Mouse (Mus musculus) cerebellum, postnatal 4 days (tissue): ENCODE data around the gene Dpp9.
"Not testable (repeated sequence)": the region's sequence is repeated elsewhere in the genome, so short reads cannot be mapped to it uniquely, and the experiment has no call there.

Experiments
- DNase-seq, 2 experiments: peaks; one replicate each; pipeline ENCODE4 v3.0.0; 2022; ENCODE audit warnings: low spot score in 2 of 2, mixed read lengths in 1 of 2

The Dpp9 gene

DNA sequence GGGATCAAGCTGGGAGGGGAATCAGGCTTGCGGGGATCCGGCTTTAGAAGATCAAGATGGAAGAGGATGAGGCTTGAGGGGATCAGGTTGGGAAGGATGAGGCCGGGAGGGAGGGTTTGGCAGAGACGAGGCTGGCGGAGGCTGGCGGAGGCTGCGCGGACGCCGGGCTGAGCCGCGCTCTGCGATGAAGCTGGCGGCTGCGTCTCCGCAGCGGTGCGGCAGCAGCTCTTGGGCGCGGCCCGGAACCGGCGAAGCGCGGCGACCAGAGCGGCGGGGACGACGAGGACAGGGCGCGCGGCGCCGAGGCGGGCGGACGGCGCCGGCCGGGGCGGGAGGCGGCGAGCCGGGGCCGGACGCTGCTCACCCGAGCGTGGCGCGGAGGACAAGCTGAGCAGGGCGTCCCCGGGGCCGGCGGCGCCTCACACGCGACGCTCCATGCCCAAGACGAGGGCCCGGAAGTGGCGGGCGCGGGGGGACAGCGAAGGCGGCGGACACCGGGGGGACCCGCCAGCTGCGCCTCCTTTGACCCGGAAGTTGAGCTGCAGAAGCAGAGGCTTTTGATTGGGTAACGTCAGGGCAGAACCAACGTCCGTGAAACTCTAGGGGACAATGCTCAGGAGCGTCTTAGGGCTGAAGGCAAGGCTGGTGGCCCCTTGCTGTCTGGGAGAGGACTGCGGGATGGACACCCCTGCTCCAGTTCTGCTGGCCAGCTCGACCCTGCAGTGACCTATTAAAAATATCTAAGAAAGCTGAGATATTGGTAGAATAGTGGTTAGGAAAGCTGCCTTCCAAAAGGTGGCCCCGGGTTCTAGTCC, at the start of gene Dpp9:
Gene Dpp9, minus strand, starts transcription at position 529 of the 815 bp plus-strand sequence.
- peak; percentile 70 to 86 for DNase-seq

DNA sequence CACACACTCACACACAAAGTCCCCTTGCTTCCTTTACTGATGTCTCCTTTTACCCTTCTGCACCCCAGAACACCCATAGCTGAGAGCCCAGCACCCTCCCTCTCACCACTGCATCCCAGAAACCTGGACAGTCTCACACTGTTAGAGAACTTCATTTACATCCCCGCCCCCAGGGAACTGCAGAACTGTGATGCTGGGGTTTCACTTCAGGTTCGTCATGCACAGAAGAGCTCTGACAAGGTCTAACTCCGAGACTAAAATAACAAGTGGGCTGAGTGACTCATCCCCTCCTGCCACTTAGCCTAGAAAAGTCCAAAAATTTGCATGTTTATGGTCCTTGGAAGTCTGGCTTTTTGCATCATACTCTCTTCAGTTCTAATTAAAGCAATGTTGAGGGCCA, 47.6 kb upstream of the Dpp9 start:
- DNase-seq: no peak

DNA sequence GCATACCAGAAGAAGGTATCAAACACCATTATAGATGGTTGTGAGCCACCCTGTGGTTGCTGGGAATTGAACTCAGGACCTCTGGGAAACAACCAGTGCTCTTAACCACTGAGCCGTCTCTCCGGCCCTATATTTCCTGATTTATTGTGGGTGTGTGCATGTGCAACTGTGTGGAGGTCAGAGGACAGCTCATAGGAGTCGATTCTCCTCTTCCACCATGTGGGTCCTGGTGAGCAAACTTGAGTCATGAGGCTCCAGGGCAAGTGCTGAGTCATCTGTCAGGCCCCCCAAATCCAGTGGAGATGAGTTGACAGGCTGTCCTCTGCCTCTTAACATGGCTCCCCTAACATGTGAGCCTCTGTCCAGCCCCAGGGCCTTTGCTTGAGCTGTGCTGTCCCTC, 47.2 kb upstream of the Dpp9 start:
- DNase-seq: no peak

DNA sequence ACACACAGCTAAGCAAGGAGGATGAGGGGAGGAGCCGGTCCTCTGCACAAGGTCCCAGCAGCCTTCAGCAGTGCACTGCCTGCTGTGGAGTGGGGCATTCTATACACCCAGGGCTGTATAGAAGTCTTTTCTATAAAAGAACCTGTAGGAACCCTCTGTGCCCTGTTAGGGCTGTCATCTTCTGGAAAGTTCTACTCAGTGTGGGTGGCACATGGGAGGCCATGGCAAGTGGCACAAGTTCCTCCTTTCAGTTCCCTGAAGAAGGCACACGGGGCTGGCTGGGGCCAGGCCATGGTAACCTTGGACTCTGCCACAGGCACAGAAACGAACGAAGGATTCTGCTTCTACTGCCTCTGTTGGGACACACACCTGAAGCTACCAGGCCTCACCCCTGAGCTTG, 46.3 kb upstream of the Dpp9 start:
- no peak for DNase-seq

DNA sequence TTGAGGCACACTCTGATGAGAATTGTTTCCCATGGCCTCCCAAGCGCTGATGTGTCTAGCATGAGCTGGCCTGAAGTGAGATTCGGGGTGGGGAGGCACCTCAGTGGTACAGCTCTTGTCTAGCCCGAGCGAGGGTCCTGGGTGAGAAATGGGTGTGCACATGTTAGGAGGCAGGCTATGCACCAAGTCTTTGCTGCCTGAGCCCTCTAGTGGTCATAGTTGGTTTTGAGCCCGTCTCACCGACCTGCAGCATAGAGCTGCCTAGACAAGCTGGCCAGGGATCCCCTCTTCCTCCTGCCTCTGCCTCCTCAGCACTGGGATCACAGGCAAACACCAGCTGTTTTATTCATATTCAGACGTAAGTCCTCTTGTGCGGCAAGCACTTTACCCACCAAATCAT, 45.3 kb upstream of the Dpp9 start:
- DNase-seq: peak in 1 of 2 experiments; percentile 78

DNA sequence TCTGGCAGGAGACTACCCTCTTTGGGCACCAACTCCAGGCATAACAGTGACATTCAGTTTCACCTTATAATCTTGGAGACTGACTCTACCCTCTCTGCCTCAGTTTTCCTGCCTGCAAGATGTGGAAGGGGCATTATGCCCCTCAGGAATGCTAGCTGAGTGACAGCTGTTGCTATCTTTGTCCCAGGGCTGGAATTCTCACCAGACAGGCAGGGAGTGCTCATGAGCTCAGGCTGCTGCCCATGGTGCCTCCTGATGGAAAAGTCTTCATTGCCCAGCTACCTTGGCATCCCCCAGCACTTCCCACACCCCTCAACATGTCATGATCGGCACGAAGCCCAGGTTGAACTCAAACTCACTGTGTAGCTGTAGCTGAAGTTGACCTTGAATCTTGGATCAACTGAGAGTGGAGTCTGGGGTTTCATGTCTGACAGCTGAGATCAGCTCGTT, 44.0 kb upstream of the Dpp9 start:
- no peak for DNase-seq

DNA sequence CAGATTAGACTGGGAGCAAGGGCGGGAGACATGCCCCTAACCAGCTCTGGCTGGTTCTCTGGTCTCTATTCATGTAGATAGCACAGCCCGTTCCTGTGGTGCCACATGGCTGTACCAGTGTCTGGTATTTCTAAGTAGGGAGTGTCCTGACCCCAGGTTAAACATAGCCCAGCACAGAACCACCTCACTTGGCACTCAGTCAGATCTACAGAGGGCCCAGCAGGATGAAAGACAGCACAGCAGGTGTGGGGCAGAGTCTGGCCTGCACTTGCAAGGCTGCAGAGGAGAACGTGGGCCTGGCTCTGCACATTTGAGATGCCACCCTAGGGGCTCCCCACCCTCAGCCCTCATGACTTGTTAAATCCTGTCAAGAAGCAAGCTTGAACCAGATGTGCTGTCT, 42.5 kb upstream of the Dpp9 start:
- no peak for DNase-seq

DNA sequence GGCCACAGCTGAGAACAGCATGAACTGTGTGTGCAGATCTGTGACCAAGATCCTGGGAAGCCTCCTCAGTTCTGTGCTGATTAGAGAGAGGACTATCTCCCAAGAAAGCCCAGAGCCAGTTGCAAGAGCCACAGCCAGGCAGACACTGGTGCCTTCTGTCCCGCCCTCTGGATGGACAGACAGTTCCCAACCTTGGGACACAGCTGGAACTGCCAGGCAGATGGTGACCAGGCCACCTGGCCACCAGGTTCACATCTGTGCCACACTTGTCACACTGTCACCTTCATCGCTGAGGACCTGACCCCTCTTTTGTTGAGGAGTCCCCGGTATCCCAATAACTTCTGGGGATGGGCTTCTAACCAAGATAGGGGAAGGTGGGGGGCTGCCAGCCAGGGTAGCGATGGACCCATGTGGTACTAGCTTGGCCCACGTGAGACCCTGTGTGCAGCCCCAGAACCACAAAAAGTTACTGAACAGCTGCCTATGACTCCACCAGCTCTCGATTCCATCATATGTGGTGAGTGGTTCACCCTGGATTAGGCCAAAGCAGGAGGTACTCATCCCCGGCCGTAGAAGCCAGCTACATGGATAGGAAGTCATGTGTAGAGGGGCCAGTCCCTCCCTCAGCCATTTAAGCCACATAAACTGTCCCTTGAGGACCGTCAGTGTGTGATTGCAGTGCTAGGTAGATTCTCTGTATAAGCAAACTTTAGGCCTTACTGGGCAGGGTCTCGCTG, 40.8 kb upstream of the Dpp9 start:
- DNase-seq: no peak

DNA sequence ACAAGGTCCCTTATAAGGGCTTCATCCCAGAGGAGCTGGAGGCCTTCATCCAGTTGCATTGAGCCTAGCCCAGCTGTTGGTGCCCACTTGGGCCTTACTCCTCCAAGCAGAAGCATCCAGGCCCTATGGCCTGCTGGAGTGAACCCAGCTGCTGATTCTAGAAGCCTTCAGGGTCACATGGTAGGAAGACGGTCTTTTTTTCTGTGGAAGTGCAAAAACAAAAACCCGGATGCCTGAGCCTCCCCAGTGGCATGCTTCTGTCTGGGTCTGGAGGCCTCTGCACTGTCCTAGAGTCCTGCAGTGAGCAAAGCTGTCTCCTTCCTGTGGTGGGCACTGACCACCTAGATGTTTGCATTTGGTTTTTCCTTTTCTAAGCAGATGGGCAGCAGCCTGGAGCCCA, 40.1 kb upstream of the Dpp9 start:
- not testable (repeated sequence) for DNase-seq

DNA sequence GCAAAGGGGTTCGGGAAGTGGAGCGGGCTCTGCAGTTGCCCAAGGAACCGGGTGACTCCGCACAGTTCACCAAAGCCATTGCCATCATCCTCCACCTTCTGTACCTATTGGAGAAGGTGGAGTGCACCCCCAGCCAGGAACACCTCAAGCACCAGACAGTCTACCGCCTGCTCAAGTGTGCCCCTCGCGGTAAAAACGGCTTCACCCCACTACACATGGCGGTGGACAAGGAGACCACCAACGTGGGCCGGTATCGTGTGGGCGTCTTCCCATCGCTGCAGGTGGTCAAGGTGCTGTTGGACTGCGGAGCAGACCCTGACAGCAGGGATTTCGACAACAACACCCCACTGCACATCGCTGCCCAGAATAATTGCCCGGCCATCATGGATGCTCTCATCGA, 39.6 kb upstream of the Dpp9 start:
- not testable (repeated sequence) for DNase-seq

DNA sequence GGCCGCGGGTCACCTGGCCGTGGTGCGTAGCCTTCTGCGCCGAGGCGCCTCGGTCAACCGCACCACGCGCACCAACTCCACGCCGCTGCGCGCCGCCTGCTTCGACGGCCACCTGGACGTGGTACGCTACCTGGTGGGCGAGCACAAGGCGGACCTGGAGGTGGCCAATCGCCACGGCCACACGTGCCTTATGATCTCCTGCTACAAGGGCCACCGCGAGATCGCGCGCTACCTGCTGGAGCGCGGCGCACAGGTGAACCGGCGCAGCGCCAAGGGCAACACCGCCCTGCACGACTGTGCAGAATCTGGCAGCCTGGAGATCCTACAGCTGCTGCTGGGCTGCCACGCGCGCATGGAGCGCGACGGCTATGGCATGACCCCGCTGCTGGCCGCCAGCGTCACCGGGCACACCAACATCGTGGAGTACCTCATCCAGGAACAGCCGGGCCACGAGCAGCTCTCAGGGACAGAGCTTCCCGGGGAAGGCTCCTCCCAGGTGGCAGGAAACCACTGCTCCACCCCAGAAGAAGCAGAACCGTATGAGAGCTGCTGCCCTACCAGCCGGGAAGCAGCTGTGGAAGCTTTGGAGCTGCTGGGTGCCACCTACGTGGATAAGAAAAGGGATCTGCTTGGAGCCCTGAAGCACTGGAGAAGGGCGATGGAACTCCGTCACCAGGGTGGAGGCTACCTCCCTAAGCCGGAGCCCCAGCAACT, 38.6 kb upstream of the Dpp9 start:
- peak in 1 of 2 experiments; percentile 30 for DNase-seq

DNA sequence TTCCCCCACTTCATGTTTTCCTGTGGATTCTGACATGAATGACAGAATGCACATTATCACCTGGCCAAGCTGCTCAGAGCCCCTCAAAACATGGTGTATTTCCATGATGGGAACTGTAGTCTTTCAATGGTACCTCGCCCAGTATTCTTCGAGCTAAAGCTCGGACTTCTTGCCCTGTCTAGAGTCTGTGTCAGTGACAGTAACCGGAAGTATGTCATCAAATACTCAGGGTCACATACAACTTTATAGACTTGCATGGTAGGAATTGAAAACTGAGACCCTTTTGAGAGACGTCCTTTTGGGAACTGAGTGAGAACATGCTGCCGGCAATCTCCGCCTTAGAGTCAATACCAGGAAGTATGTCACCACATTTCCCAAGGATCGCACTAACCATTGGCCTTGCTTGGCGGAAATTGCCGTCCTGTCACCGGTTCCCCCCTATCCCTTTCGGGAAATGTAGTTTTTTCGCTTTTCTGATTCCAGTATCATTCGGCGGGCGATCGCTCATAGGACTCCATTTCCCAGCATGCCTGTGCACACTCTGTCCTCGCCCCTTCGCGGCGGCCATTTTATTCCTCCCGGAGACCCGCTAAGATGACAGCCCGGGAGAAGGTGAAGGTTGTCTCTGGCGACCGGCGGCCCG, 37.7 kb upstream of the Dpp9 start, which contains the start of gene Fem1a:
Gene Fem1a, plus strand, starts transcription at position 572 of the 643 bp plus-strand sequence.
- peak; percentile 69 to 86 for DNase-seq

DNA sequence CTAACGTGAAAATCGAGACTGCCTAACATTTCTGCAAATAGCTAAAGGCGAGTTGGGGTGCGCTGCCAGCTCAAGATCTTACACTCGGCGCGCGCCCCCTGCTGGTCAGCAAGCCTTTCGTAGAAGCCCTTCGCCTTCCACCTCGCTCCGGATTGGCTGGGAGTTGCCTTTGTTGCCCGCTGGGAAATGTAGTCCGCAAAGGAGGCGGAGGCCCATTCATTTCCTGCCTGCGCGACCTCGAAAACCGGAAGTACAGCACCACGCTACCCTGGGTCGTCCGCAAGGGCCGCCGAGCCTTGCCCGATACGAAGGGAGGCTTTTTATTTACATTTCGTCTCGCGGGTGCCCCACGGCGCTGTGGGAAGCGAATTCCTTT, 37.1 kb upstream of the Dpp9 start:
- peak; percentile 98 to 99 for DNase-seq

DNA sequence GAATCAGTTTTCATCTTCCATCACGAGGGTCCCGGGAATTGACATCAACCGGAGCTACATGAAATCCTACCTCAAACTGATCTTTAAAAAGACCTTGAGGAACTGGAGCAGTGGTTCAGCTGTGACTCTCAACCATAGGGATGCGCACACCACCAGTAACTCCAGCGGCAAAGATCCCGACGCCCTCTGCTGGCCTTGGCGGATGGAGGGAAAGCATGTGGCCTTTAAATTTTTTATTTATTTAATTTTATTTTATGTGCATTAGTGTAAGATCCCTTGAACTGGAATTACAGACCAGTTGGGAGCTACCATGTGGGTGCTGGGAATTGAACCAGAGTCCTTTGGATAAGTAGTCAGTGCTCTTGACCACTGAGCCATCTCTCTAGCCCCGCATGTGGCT, 36.7 kb upstream of the Dpp9 start:
- peak in 1 of 2 experiments; percentile 70 for DNase-seq

DNA sequence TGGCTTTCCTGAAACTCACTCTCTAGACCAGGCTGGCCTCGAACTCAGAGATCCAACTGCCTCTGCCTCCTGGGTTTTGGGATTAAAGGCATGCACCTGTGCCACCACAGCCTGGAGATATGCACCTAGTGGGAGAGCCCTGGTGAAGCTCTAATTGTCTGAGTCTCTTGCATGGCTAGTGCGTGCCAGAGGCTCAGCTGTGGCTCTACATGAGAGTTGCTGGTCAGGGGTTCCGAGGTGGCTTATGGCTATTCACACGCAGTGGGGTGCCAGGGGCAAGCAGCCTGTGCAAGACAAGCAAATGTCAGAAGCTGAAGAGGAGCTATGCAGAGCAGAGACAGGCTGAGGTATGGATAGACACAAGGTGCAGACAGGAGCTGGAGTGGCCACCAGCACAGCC, 36.0 kb upstream of the Dpp9 start:
- no peak for DNase-seq

DNA sequence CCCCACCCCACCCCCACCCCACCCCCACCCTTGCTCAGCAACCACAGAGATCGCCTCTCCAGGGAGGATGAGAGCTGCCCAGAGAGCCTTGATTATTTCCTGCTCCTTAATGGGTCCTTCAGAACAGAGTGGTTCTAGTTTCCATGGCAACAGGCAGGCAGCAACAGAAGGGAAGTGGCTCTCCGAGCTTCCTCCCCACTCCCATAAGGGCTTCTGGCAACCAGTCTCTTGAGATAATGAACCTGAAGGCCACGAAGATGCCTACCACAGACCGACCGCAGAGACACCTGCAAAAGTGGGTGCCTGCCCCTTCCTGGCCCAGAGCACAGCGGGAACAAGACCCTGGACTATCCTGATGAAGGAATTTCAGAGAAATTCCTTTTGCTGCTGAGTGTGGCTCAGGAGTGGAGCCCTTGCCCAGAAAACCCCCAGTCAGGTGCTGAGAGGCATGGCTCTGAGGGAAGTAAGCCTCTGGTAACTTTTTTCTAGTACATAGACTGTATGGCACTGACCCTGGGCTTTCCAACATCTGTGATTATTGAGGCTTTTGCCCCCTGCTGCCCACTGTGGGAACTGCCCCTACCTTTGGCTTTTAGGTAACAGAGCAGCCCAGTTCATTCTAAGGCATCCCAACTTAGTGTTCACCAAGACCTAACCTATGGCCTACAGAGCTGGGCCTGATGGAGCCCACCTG, 32.6 kb upstream of the Dpp9 start:
- peak in 1 of 2 experiments; percentile 69 for DNase-seq

DNA sequence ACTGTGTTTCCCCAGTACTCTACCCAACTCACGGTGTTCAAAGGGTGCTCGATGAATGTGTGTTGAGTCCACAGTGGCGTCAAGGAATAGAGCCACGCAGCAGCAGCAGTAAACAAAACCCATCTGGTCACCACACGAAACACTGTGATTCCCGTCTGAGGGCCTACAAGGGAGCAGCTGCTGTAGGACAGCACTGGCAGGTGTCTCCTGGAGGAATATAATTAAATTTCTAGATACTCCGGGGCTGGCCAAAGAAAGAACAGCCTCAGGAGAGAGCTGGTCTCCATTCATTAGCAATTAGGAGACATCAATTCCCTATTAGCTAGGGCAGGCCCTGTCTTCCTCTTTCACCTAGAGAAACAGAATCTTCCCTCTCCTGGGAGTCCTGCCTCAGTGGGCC, 26.9 kb upstream of the Dpp9 start:
- DNase-seq: no peak

DNA sequence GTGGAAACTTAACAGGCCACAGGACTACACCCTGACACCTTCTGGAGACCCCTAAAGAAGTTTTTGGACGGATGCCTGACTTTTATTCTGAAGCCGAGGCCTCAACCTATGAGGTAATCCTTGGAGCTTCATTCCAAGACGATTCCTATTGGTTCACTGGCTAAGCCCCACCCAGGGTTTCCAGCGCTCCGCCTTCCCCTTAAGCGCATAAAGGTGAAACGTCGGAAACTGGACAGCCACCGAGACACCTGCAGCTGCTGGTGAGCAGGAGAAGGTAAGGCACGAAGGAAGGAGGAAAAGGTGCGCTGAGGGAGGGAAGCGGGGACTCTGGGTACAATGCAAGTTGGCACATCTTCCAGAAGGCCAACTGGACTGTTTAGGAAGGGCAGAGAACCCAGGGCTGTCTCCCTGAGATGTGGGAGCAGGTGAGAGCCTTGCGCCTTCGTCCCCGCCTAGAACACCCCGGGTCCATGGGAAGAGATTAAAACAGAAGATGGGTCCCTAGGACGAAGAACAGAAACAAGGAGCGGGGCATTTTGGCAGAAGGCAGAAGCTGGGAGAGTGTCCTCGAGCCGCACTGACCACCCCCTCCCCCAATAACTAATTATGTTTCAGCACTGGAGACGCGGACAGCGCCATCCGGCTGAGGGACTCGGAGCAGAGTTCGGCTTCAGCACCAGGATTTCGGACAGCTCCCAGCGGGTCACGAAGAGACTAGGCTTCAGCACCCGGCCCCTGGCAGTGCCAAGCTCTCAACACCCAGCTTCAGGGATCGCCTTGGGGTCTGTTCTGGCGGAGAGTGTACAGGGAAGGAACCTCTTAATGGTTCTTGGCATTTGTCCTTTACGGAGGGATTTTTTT, 23.1 kb upstream of the Dpp9 start:
- DNase-seq: peak; percentile 73 to 74

DNA sequence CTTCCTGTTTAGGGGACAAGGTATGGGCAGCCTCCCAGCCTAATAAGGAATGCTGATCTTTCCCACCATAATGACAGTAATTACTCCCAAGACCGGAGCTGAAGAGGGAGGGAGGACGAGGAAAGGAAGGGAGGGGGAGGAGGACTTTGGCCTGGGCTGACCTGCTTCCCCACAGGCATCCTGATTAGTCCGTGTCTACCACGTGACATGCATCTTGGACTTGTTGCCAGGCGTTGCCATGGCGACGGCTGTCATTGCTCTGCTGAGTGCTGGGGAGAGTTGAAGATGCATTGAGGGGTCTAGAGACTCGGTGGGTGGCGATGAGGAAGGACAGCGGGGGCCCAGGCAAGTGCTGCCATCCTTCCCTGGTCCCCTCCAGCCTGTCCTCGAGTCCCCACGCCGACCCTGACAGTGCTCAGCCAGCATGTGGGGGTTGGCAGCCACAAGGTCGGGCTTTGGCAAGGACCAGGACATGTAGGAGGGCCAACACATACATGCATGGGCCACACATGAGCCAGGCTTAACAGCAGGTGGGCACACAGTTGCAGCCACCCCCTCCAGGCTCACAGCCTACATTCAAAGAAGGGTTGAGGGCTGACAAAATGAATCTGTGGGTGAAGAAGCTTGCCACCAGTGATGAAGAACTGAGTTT, 15.2 kb upstream of the Dpp9 start:
- DNase-seq: peak; percentile 57 to 85

DNA sequence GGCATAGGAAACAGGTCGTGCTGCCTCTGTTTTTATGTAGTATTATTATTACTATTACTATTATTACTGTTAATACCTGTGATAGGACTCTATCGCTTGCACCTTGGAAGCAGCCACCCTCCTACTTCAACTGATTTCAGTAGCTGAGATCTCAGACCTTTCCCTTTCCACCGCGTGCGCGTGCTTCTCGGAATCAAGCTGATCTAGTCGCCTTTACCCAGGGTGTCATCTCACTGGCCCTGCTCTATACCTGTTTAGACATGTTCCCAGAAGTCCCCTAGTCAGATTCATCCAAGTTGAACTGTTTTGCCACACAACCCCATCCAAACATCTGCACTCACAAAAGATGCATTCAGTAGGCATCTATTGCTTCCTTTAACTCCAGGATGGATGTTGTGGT, 14.7 kb upstream of the Dpp9 start:
- no peak for DNase-seq
